Mouse (Mus musculus) adipocyte (in vitro differentiated cells): ENCODE data around the gene Cd300lf.
A peak's percentile ranks its signal among the peaks of the same experiment; 100 is the strongest.

Source experiments
- DNase-seq: peaks from one replicate; pipeline ENCODE4 v3.0.0-alpha.2; 2016; ENCODE audit warnings: low spot score

Cd300lf gene

GRCm38 (mm10) chr11:115106638-115107037 lies 27.2 kb downstream of the Cd300lf start:
- DNase-seq, result no peak

GRCm38 (mm10) chr11:115104769-115105563 lies 28.8 kb downstream of the Cd300lf start:
- no peak for DNase-seq

- no peak for DNase-seq
Measured at GRCm38 (mm10) chr11:115103470-115104413, 30.1 kb downstream of the Cd300lf start.

- DNase-seq, result no peak
Measured at GRCm38 (mm10) chr11:115102116-115102515, 31.7 kb downstream of the Cd300lf start.

- no peak for DNase-seq
Measured at GRCm38 (mm10) chr11:115101615-115102051, 32.2 kb downstream of the Cd300lf start.

- peak; percentile 11 for DNase-seq
Measured at GRCm38 (mm10) chr11:115100741-115101140, 33.1 kb downstream of the Cd300lf start.

- DNase-seq, result no peak
Measured at GRCm38 (mm10) chr11:115100032-115100621, 33.7 kb downstream of the Cd300lf start.

- DNase-seq, result no peak
Measured at GRCm38 (mm10) chr11:115099241-115099840, 34.5 kb downstream of the Cd300lf start.

GRCm38 (mm10) chr11:115098203-115098932 lies 35.4 kb downstream of the Cd300lf start:
- no peak for DNase-seq

- DNase-seq, result no peak
Measured at GRCm38 (mm10) chr11:115092140-115092539, 41.7 kb downstream of the Cd300lf start.

GRCm38 (mm10) chr11:115091362-115091901 lies 42.4 kb downstream of the Cd300lf start, which contains the start of gene Rab37:
Gene Rab37, plus strand, starts transcription at chr11:115091431.
- DNase-seq, result no peak

GRCm38 (mm10) chr11:115089853-115090252 lies 43.9 kb downstream of the Cd300lf start:
- DNase-seq, result no peak

GRCm38 (mm10) chr11:115086213-115086612 lies 47.6 kb downstream of the Cd300lf start:
- DNase-seq, result no peak

- no peak for DNase-seq
Measured at GRCm38 (mm10) chr11:115085064-115085463, 48.7 kb downstream of the Cd300lf start.

- no peak for DNase-seq
Measured at GRCm38 (mm10) chr11:115084595-115084994, 49.2 kb downstream of the Cd300lf start.

GRCm38 (mm10) chr11:115083376-115084139 lies 50.2 kb downstream of the Cd300lf start:
- peak; percentile 83 for DNase-seq

- no peak for DNase-seq
Measured at GRCm38 (mm10) chr11:115082196-115082595, 51.6 kb downstream of the Cd300lf start.

- no peak for DNase-seq
Measured at GRCm38 (mm10) chr11:115081373-115081772, 52.4 kb downstream of the Cd300lf start.

GRCm38 (mm10) chr11:115080886-115081285 lies 52.9 kb downstream of the Cd300lf start:
- DNase-seq, result peak; percentile 70

GRCm38 (mm10) chr11:115078680-115079079 lies 55.1 kb downstream of the Cd300lf start:
- no peak for DNase-seq
